Mouse (Mus musculus): Measurements from ENCODE around the gene Dusp3. TPM values are rescaled to one million over a fixed set of nuclear protein-coding genes. Genes with fewer than 3 reads are reported as not detected.
A peak's percentile ranks its signal among the peaks of the same experiment; 100 is the strongest.

Gene Dusp3
- polyA plus RNA-seq, 1 experiment from 2014 or later = 56.7 TPM

- Histone ChIP-seq H3K4me2 (no peak overlapping the region), H3K4me3 (no peak overlapping the region), H3K9ac (no peak overlapping the region), H3K27me3 (no peaks in the 10 kb centered on the region), H3K9me3 (replicated peaks) (no peaks in the 10 kb centered on the region), H3K27ac (no peak overlapping the region), H3K4me1 (replicated peaks) (no peaks in the 10 kb centered on the region), H3K36me3 (peaks cover 42% of the 10 kb centered on the region; the same call in 1 of the 2 replicates)
- ATAC-seq (replicated peaks; ENCODE audit: insufficient number of reproducible peaks, insufficient read depth, low FRiP score, low read depth) = no peak
- WGBS = 49% methylated on average over 9 of the region's 9 CpGs
These were observed 11.9 kb downstream of the Dusp3 start for GRCm38 (mm10) chr11:101974923-101975322.

DNA sequence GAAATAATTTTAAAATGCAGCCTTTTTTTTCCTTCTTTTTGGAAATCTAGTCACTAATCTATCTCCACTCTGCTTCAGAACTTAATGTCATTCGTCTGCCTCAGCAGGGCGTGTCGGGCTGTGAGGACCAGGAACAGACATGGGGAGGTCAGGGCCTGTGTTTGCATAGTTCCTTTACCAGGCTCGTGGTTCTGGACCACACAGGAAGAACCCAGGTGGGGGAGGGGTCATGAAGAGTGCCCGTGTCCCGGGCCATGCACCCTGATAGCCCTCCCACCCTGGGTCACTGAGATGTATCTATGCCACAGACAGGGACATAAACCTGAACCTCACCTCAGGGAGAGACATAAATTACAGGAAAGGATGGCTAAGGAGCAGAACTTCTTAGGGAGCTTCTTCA is 12.6 kb downstream of the Dusp3 start:
- no peak overlapping the region for H3K9ac ChIP-seq
- H3K27ac ChIP-seq = no peak overlapping the region
- peaks cover 35% of the 10 kb centered on the region; the same call in 1 of the 2 replicates for H3K36me3 ChIP-seq
- no peaks in the 10 kb centered on the region for H3K9me3 ChIP-seq (replicated peaks)
- no peak overlapping the region for H3K4me3 ChIP-seq
- no peak for ATAC-seq (replicated peaks; ENCODE audit: insufficient number of reproducible peaks, insufficient read depth, low FRiP score, low read depth)
- H3K27me3 ChIP-seq = no peaks in the 10 kb centered on the region
- WGBS = 62% methylated on average over 6 of the region's 6 CpGs
- H3K4me1 ChIP-seq (replicated peaks) = no peaks in the 10 kb centered on the region
- no peak overlapping the region for H3K4me2 ChIP-seq

DNA sequence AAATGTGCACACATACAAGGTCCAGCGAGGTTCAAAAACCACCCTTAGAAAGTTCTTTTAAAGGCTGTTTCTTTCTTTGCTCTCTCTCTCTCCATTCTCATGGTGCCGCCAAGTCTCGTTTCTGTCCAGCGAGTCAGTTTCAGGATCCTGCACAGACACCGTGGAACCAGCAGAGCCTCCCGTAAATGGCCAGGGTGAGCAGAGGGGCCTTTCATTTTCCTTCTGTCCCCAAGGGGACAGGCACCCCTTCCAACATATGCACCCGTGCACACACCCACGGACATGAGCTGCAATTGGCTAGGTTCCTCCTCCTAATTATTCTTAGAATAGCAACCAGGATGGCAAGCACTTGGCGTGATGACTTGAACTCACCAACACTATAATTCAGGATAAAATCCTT is 13.3 kb downstream of the Dusp3 start:
- WGBS = 84% methylated on average over 9 of the region's 9 CpGs
- no peak for ATAC-seq (replicated peaks; ENCODE audit: insufficient number of reproducible peaks, insufficient read depth, low FRiP score, low read depth)
- Histone ChIP-seq H3K9me3 (replicated peaks) (no peaks in the 10 kb centered on the region), H3K27me3 (no peaks in the 10 kb centered on the region), H3K27ac (no peak overlapping the region), H3K9ac (no peak overlapping the region), H3K4me2 (no peak overlapping the region), H3K4me1 (replicated peaks) (peaks cover 3% of the 10 kb centered on the region), H3K36me3 (peaks cover 30% of the 10 kb centered on the region; the same call in 1 of the 2 replicates), H3K4me3 (no peak overlapping the region)

DNA sequence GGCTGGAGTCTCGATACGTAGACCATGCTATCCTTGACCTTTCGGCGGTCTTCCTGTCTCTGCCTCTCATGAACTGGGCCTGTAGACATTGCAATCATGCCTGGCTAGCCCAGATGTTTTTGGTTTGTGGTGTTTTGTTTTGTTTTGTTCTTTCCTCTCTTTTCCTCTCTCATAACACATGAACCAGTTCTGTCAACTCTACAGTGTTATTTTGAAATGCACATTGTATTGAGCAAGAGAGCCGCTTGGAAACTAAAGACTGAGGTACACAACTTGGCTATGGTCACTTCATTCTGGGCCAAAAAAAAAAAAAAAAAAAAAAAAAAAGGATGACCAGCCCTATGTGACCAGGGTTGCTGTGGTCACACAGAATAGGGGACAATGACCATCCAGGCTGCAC is 14.2 kb downstream of the Dusp3 start:
- WGBS = 92% methylated on average over 5 of the region's 5 CpGs
- ATAC-seq (replicated peaks; ENCODE audit: insufficient number of reproducible peaks, insufficient read depth, low FRiP score, low read depth) = no peak
- no peak overlapping the region for H3K4me2 ChIP-seq
- no peaks in the 10 kb centered on the region for H3K9me3 ChIP-seq (replicated peaks)
- H3K27ac ChIP-seq = no peak overlapping the region
- H3K9ac ChIP-seq = no peak overlapping the region
- no peaks in the 10 kb centered on the region; the same call in 1 of the 2 replicates for H3K27me3 ChIP-seq
- no peak overlapping the region for H3K4me3 ChIP-seq
- H3K4me1 ChIP-seq (replicated peaks) = peaks cover 7% of the 10 kb centered on the region
- peaks cover 30% of the 10 kb centered on the region; the same call in 1 of the 2 replicates for H3K36me3 ChIP-seq

DNA sequence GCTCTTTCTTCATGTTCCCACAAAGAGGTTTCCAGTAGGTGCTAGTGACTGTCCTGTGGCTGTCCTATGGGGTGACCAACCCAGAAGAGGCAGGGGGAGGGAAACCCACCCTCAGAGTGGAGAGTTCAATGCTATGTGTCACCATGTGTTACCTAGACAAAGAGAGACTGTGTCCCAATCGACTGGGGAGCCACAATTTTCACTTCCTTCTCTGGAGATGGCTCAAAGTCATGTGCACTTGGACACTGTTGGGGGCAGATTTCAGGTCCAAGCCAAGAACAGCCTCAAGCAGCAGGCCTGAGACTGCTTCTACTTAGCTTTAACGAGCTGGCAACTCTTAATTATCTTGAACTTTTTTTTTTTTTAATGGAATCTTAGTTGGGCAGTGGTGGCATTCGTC is 14.7 kb downstream of the Dusp3 start:
- Histone ChIP-seq H3K4me2 (no peak overlapping the region), H3K36me3 (peaks cover 30% of the 10 kb centered on the region; the same call in 1 of the 2 replicates), H3K9me3 (replicated peaks) (no peaks in the 10 kb centered on the region), H3K9ac (no peak overlapping the region), H3K27me3 (peaks cover under 1% of the 10 kb centered on the region), H3K4me1 (replicated peaks) (peaks cover 11% of the 10 kb centered on the region), H3K4me3 (no peak overlapping the region), H3K27ac (no peak overlapping the region)
- ATAC-seq (replicated peaks; ENCODE audit: insufficient number of reproducible peaks, insufficient read depth, low FRiP score, low read depth) = no peak
- 74% methylated on average over 3 of the region's 3 CpGs for WGBS

GRCm38 (mm10) chr11:101971410-101971809 is 15.4 kb downstream of the Dusp3 start:
- no peak for ATAC-seq (replicated peaks; ENCODE audit: insufficient number of reproducible peaks, insufficient read depth, low FRiP score, low read depth)
- no peak overlapping the region for H3K27ac ChIP-seq
- WGBS = 39% methylated on average over 3 of the region's 3 CpGs

GRCm38 (mm10) chr11:101969835-101970234 is 17.0 kb downstream of the Dusp3 start:
- ATAC-seq (replicated peaks; ENCODE audit: insufficient number of reproducible peaks, insufficient read depth, low FRiP score, low read depth) = no peak
- Histone ChIP-seq H3K9me3 (replicated peaks) (no peaks in the 10 kb centered on the region), H3K27ac (no peak overlapping the region), H3K36me3 (peaks cover 21% of the 10 kb centered on the region; the same call in 1 of the 2 replicates), H3K27me3 (peaks cover 23% of the 10 kb centered on the region), H3K9ac (no peak overlapping the region), H3K4me1 (replicated peaks) (peaks cover 19% of the 10 kb centered on the region), H3K4me3 (no peak overlapping the region), H3K4me2 (no peak overlapping the region)
- 82% methylated on average over 13 of the region's 13 CpGs for WGBS

More at GRCm38 (mm10) chr11:101971410-101971809, 15.4 kb downstream of the Dusp3 start:
- Histone ChIP-seq H3K9ac (no peak overlapping the region), H3K4me3 (no peak overlapping the region), H3K9me3 (replicated peaks) (no peaks in the 10 kb centered on the region), H3K4me2 (no peak overlapping the region), H3K4me1 (replicated peaks) (peaks cover 16% of the 10 kb centered on the region), H3K36me3 (peaks cover 23% of the 10 kb centered on the region; the same call in 1 of the 2 replicates), H3K27me3 (peaks cover 8% of the 10 kb centered on the region)

DNA sequence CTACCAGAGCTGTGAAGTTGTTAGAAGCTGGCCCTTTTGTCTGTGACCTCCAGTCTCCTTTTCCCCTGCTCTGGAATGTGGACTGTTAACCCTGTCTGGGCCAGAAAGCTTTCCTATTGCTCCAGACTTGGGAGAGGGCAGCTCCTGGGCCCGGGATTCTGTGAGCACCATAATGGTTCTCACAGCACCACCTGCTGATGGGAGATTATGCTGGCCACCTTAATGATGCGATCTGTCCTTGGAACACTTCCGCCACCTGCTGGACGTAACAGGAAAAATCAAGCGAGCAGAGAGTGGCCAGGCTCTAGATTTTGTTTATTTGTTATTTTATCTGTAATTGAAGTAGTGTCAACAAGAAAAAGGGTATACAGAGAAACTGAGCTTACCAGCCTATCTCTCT is 18.0 kb downstream of the Dusp3 start:
- no peak overlapping the region for H3K4me3 ChIP-seq
- WGBS = 0% methylated on average over 5 of the region's 5 CpGs
- H3K4me2 ChIP-seq = no peak overlapping the region
- H3K36me3 ChIP-seq = peaks cover 11% of the 10 kb centered on the region; the same call in 1 of the 2 replicates
- no peak overlapping the region for H3K27ac ChIP-seq
- H3K27me3 ChIP-seq = peaks cover 34% of the 10 kb centered on the region
- ATAC-seq (replicated peaks; ENCODE audit: insufficient number of reproducible peaks, insufficient read depth, low FRiP score, low read depth) = peak; percentile 64
- H3K9ac ChIP-seq = no peak overlapping the region
- H3K4me1 ChIP-seq (replicated peaks) = peaks cover 24% of the 10 kb centered on the region
- H3K9me3 ChIP-seq (replicated peaks) = no peaks in the 10 kb centered on the region

DNA sequence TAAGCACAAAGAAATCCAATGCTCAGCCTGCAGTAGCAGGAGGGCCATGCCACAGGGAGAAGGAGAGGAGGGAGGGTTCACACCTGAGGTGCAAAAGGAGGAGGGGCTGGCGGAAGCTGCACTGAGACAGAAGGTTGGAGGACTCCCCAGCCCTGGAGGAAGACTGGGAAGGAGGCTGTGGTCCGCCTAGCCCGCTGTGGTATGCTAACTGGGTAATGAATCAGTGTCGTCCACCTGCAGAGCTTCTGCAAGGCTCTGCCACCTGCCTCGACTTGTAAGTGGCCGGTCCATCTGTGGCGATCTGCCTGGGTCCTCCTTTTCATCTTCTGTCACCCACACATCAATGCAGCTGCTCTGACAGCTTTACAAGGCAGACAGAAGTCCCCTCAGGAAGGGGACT is 18.5 kb downstream of the Dusp3 start:
- H3K4me3 ChIP-seq = no peak overlapping the region
- peaks cover 7% of the 10 kb centered on the region; the same call in 1 of the 2 replicates for H3K36me3 ChIP-seq
- 20% methylated on average over 7 of the region's 7 CpGs for WGBS
- no peaks in the 10 kb centered on the region for H3K9me3 ChIP-seq (replicated peaks)
- H3K4me2 ChIP-seq = no peak overlapping the region
- H3K27me3 ChIP-seq = peaks cover 39% of the 10 kb centered on the region
- peak overlapping the region; percentile 41 for H3K27ac ChIP-seq
- no peak overlapping the region for H3K9ac ChIP-seq
- H3K4me1 ChIP-seq (replicated peaks) = peaks cover 29% of the 10 kb centered on the region
- no peak for ATAC-seq (replicated peaks; ENCODE audit: insufficient number of reproducible peaks, insufficient read depth, low FRiP score, low read depth)

DNA sequence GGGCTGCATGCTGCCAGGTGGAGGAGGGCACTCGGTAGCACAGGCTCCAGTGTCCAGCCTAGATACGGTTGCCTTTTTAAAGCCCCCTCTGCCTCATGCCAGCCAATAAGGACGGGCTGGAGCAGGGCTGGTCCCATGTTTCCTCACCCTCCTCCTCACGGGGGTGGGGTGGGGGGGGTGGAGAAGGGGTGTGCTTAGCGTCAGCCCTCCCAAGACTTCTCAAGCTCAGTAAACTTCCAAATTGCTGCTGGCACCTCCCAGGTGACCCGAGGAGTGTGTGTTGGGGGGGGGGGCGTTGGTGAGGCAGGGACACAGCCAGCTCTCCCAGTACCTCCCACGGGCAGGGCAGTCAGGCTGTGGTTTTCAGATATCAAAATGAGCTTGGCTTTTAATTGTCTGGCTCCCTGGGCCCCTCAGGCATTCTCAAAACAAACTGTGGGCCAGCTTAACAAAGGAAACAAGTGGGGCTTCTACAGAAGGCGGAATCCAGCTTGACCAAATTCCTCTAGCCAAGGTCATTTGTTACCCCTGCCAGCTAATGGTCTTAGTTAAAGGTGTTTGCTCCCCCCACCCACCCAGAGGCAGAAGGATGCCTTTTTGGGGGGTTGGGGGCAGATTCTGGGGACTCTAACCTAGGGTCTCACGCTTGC is 19.7 kb downstream of the Dusp3 start, which contains the start of gene Sost:
Gene Sost (minus strand): TSS at position 51 of the 650 bp plus-strand sequence.
- Histone ChIP-seq H3K9ac (no peak within 1 kb of the TSS), H3K27ac (no peak within 1 kb of the TSS), H3K4me2 (peak within 1 kb of the TSS; percentile 14; the same call in 1 of the 2 replicates), H3K36me3 (no peaks in the 10 kb centered on the region), H3K4me3 (peak within 1 kb of the TSS; percentile 61; the same call in 1 of the 2 replicates), H3K4me1 (replicated peaks) (peaks cover 36% of the 10 kb centered on the region), H3K9me3 (replicated peaks) (no peaks in the 10 kb centered on the region), H3K27me3 (peaks cover 48% of the 10 kb centered on the region)
- 29% methylated on average over 10 of the region's 10 CpGs for WGBS
- no peak for ATAC-seq (replicated peaks; ENCODE audit: insufficient number of reproducible peaks, insufficient read depth, low FRiP score, low read depth)

DNA sequence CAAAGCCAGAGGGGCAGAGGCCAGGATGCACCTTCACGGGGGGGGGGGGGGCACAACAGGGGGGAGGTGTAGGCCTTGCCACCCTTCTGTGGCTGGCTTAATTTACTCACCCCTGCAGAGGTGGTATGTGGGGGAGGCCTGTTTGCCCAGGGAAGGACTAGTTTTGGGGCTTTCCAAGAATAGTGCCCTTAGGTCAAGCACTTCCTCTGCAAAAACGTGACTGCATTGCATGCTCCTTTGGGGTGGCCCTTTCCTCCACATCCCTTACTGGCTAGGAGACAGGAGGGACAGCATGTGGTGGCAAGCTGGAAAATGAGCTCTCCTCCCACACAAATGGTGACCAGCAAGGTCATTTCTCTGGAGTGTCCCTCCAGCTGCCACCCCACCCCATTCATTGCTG is 21.3 kb downstream of the Dusp3 start:
- peaks cover 63% of the 10 kb centered on the region for H3K27me3 ChIP-seq
- H3K4me2 ChIP-seq = no peak overlapping the region
- no peaks in the 10 kb centered on the region for H3K36me3 ChIP-seq
- ATAC-seq (replicated peaks; ENCODE audit: insufficient number of reproducible peaks, insufficient read depth, low FRiP score, low read depth) = no peak
- H3K9me3 ChIP-seq (replicated peaks) = no peaks in the 10 kb centered on the region
- H3K9ac ChIP-seq = no peak overlapping the region
- WGBS = 21% methylated on average over 2 of the region's 2 CpGs
- H3K4me1 ChIP-seq (replicated peaks) = peaks cover 36% of the 10 kb centered on the region
- H3K27ac ChIP-seq = no peak overlapping the region
- H3K4me3 ChIP-seq = peak overlapping the region; percentile 61

- peaks cover 36% of the 10 kb centered on the region for H3K4me1 ChIP-seq (replicated peaks)
- no peak overlapping the region for H3K27ac ChIP-seq
- 0 out of 2 replicates have a peak overlapping the region, but pooled peaks have one; percentile 19 for H3K9ac ChIP-seq
- H3K4me3 ChIP-seq = peak overlapping the region; percentile 61
- peaks cover 71% of the 10 kb centered on the region for H3K27me3 ChIP-seq
- no peaks in the 10 kb centered on the region for H3K9me3 ChIP-seq (replicated peaks)
- no peak for ATAC-seq (replicated peaks; ENCODE audit: insufficient number of reproducible peaks, insufficient read depth, low FRiP score, low read depth)
- H3K36me3 ChIP-seq = no peaks in the 10 kb centered on the region
- peak overlapping the region; percentile 95 for H3K4me2 ChIP-seq
- WGBS = 20% methylated on average over 8 of the region's 8 CpGs
These were observed 22.2 kb downstream of the Dusp3 start for GRCm38 (mm10) chr11:101964647-101965046.
